26 mouse cellular contexts compared by ENCODE assay signal in the genomic region with DNA sequence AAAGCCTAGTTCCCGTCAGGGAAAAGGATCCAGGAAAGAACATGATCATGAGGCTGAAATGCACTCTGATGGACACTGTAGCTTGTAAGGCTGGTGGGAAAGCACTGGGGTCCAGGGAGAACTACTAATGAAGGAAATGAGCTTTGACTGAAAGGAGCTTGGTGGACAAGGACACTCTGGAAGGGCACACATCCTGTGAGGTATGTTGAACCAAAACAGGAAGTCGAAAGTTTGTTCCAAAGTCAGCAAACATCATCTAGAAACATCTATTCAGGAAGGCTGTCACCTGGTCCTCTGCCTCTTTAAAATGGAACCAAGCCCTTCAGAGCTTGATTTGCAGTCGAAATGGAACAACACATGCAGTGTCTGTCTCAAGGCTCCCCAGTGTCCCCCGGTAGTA.
DNase-seq lines count a peak whose midpoint lies in the region; ATAC-seq and TF ChIP-seq lines count a peak whose summit lies in the region.
"Had no signal": no experiment of that assay in that cellular context is flagged by ENCODE, and none has a peak within 500 bp of the region (broad histone marks: within the 10 kb centered on the region; RNA-seq: fewer than 3 reads in every experiment).

No protein-coding gene starts in this region.

- no peak overlapping the region for H3K27ac ChIP-seq in liver, postnatal 0 days (ENCODE audit: low read depth)
- H3K27ac ChIP-seq in liver, embryonic 11.5 days (ENCODE audit: low read depth, low read length), result no peak overlapping the region
- H3K27ac ChIP-seq in lung, postnatal 0 days (ENCODE audit: low read length), result no peak overlapping the region; the same call in 1 of the 2 replicates
- H3K27ac ChIP-seq: forebrain, embryonic 10.5 days; forebrain, embryonic 13.5 days; heart, embryonic 15.5 days; hindbrain, embryonic 12.5 days; hindbrain, embryonic 15.5 days had no signal

- no peaks in the 10 kb centered on the region for H3K27me3 ChIP-seq in liver, postnatal 0 days (ENCODE audit: insufficient read depth, low read length)
- no peaks in the 10 kb centered on the region for H3K27me3 ChIP-seq in liver, embryonic 11.5 days (replicated peaks; ENCODE audit: control insufficient read depth, insufficient read depth, low read length)
- no peaks in the 10 kb centered on the region for H3K27me3 ChIP-seq in lung, postnatal 0 days (replicated peaks; ENCODE audit: insufficient read depth, low read length)
- H3K27me3 ChIP-seq: forebrain, embryonic 13.5 days; heart, embryonic 12.5 days; heart, embryonic 15.5 days; hindbrain, embryonic 12.5 days; hindbrain, embryonic 15.5 days had no signal

- H3K9ac ChIP-seq in liver, postnatal 0 days (replicated peaks), result no peak overlapping the region
- no peak overlapping the region for H3K9ac ChIP-seq in liver, embryonic 11.5 days (ENCODE audit: low read depth, low read length)
- H3K9ac ChIP-seq in lung, postnatal 0 days (replicated peaks; ENCODE audit: low read depth), result no peak overlapping the region
- H3K9ac ChIP-seq: forebrain, embryonic 13.5 days; heart, embryonic 12.5 days; heart, embryonic 15.5 days; hindbrain, embryonic 12.5 days; hindbrain, embryonic 15.5 days had no signal

- no peak for TF ChIP-seq CTCF in liver, postnatal 0 days (IDR thresholded peaks at IDR 0.05; ENCODE audit: low read depth)
- no peak for TF ChIP-seq CTCF in lung, postnatal 0 days (IDR thresholded peaks at IDR 0.05)

- no peak overlapping the region for H3K4me2 ChIP-seq in liver, postnatal 0 days (ENCODE audit: low read depth, low read length)
- H3K4me2 ChIP-seq in liver, embryonic 11.5 days, result no peak overlapping the region
- no peak overlapping the region for H3K4me2 ChIP-seq in lung, postnatal 0 days (replicated peaks; ENCODE audit: low read depth, low read length)
- H3K4me2 ChIP-seq: forebrain, embryonic 13.5 days; heart, embryonic 12.5 days; heart, embryonic 15.5 days; hindbrain, embryonic 12.5 days; hindbrain, embryonic 15.5 days had no signal

- H3K36me3 ChIP-seq in liver, postnatal 0 days (replicated peaks; ENCODE audit: insufficient read depth, low read length), result no peaks in the 10 kb centered on the region
- no peaks in the 10 kb centered on the region for H3K36me3 ChIP-seq in liver, embryonic 11.5 days (ENCODE audit: control insufficient read depth, insufficient read depth, low read length)
- no peaks in the 10 kb centered on the region for H3K36me3 ChIP-seq in lung, postnatal 0 days (ENCODE audit: insufficient read depth, low read length)
- H3K36me3 ChIP-seq: forebrain, embryonic 10.5 days; heart, embryonic 12.5 days; heart, embryonic 15.5 days; hindbrain, embryonic 12.5 days; hindbrain, embryonic 15.5 days had no signal

- 48% methylated on average over 4 of the region's 4 CpGs for WGBS in liver, postnatal 0 days (ENCODE audit: insufficient replicate concordance)
- 55% methylated on average over 4 of the region's 4 CpGs for WGBS in liver, embryonic 11.5 days
- 45% methylated on average over 4 of the region's 4 CpGs for WGBS in lung, postnatal 0 days

- H3K4me3 ChIP-seq in liver, postnatal 0 days (ENCODE audit: low read depth, low read length), result no peak overlapping the region
- H3K4me3 ChIP-seq in liver, embryonic 11.5 days (ENCODE audit: low read depth, low read length), result no peak overlapping the region
- H3K4me3 ChIP-seq in lung, postnatal 0 days (ENCODE audit: low read depth, low read length), result no peak overlapping the region
- H3K4me3 ChIP-seq: forebrain, embryonic 10.5 days; forebrain, embryonic 13.5 days; heart, embryonic 12.5 days; heart, embryonic 15.5 days; hindbrain, embryonic 12.5 days; hindbrain, embryonic 15.5 days had no signal

- no peak for TF ChIP-seq EP300 in liver, postnatal 0 days (IDR thresholded peaks at IDR 0.05; ENCODE audit: low read depth)
- peak; percentile 66; the same call in 1 of the 2 replicates for TF ChIP-seq EP300 in lung, postnatal 0 days (IDR thresholded peaks at IDR 0.05)

- no peaks in the 10 kb centered on the region for H3K4me1 ChIP-seq in liver, postnatal 0 days (ENCODE audit: insufficient read depth)
- H3K4me1 ChIP-seq in liver, embryonic 11.5 days (replicated peaks; ENCODE audit: control insufficient read depth, insufficient read depth, low read length), result 0 out of 2 replicates have a peak, but pooled peaks cover 3% of the 10 kb centered on the region
- H3K4me1 ChIP-seq in lung, postnatal 0 days (ENCODE audit: insufficient read depth, low read depth, low read length), result no peaks in the 10 kb centered on the region; the same call in 1 of the 2 replicates
- H3K4me1 ChIP-seq: forebrain, embryonic 13.5 days; heart, embryonic 15.5 days; hindbrain, embryonic 12.5 days; hindbrain, embryonic 15.5 days had no signal

- DNase-seq in liver, postnatal 0 days, result no peak
- no peak for DNase-seq in liver, embryonic 11.5 days (ENCODE audit: low spot score)
- DNase-seq in lung, postnatal 0 days (ENCODE audit: low spot score), result no peak
- DNase-seq in lung, adult 18-20 months, result no peak
- no peak for DNase-seq in cerebellum, postnatal 4 days (ENCODE audit: low spot score in 2 of 2)
- DNase-seq: adrenal gland, postnatal 10 days; cerebellum, adult 11 months; cerebellum, adult 2 months; cerebellum, adult 9-11 months; cerebellum, postnatal 25 days; gastrocnemius, postnatal 10 days; gastrocnemius, postnatal 36 days; heart, adult 18-20 months; heart, postnatal 14 days; heart, postnatal 4 days had no signal

- no peaks in the 10 kb centered on the region for H3K9me3 ChIP-seq in liver, postnatal 0 days (ENCODE audit: low read length)
- no peaks in the 10 kb centered on the region for H3K9me3 ChIP-seq in liver, embryonic 11.5 days (ENCODE audit: control insufficient read depth, low read length)
- H3K9me3 ChIP-seq in lung, postnatal 0 days (ENCODE audit: low read length), result no peaks in the 10 kb centered on the region
- H3K9me3 ChIP-seq: forebrain, embryonic 10.5 days; forebrain, embryonic 13.5 days; heart, embryonic 12.5 days; heart, embryonic 15.5 days; hindbrain, embryonic 12.5 days; hindbrain, embryonic 15.5 days had no signal

- 0 out of 2 replicates have a peak, but pooled peaks have one; percentile 35 for ATAC-seq in liver, postnatal 0 days
- no peak for ATAC-seq in liver, embryonic 11.5 days (replicated peaks; ENCODE audit: low FRiP score)
- ATAC-seq in lung, postnatal 0 days, result peak; percentile 59
- ATAC-seq in common myeloid progenitor, adult 5-6 weeks (replicated peaks; ENCODE audit: low read depth, poor library complexity, severe bottlenecking), result 0 out of 2 replicates have a peak, but pooled peaks have one; percentile 29
- peak; percentile 55 for ATAC-seq in granulocyte monocyte progenitor cell, adult 5-6 weeks (replicated peaks; ENCODE audit: poor library complexity, severe bottlenecking)
- ATAC-seq: activated CD4-positive, CD25-positive, alpha-beta regulatory T cell, adult 4 months; CD4-positive, CD25-positive, alpha-beta regulatory T cell, adult 4 months; forebrain, embryonic 13.5 days; forebrain, embryonic 16.5 days had no signal
